Mouse (Mus musculus) heart, adult 18-20 months (tissue): ENCODE results near the gene Stx19. TPM values are rescaled to one million over a fixed set of nuclear protein-coding genes. Genes with fewer than 3 reads are reported as not detected.

Source experiments
- DNase-seq, 2 experiments: peaks; one replicate each; pipeline ENCODE4 v3.0.0; 2021 to 2022; ENCODE audit warnings: mixed read lengths in 1 of 2
- microRNA-seq, 2 experiments: library from miRNA; unstranded; fragments of <30 nt; microRNA quantifications; one replicate each; pipeline ENCODE4 v1.2.0; 2022
- total RNA-seq, 2 experiments: library from RNA; stranded (reverse); gene quantifications; 2 replicates each; pipeline ENCODE4 v1.2.3; 2021

Gene Stx19
- total RNA-seq, 2 experiments from 2014 or later, result not detected

DNA sequence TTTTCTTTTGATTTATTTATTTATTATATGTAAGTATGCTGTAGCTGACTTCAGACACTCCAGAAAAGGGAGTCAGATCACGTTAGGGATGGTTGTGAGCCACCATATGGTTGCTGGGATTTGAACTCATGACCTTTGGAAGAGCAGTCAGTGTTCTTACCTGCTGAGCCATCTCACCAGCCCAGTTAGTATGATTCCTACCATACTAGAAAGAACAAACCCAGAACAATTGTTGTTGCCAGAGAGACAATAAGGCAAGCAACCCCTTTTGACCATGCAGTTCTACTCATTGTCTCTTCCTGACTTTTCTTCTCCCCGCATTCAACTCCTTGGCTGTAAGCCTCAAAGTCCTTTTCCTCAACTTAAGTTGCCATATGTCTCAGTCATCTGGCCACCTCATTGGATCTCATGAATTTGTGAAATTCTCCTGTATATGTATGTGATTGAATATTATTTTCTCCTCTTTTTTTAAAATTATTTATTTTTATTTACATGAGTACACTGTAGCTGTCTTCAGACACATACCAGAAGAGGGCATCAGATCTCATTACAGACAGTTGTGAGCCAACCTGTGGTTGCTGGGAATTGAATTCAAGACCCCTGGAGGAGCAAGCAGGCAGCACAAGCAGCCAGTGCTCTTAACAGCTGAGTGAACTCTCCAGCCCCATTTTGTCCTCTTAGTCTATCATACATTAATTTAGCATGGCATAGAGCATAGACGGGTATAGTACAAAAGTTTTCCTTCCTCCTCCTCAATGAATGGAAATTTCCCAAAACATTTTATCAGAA is 38.2 kb downstream of the Stx19 start:
- DNase-seq, result no peak

DNA sequence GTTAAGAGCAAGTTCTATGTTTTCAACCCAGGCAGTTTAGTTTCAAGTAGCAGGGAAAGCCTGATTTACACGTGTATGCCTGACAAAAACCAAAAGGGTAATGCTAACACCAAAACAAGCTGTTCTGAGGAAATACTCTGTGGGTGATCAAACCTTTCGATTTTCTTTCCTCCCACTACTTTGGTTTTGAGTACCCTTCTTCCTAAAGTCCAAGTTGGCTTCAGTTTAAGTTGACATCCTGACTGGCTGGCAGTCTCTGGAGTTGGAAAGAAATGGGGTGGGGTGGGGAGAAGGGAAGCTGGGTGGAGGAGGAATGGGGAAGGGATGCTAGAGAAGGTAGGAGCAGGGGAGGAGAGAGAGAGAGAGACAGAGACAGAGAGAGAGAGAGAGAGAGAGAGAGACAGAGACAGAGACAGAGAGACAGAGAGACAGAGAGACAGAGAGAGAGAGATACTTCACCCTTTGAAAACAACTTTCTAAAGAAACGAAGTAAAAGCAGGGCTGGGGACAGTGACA is 39.2 kb downstream of the Stx19 start:
- DNase-seq, result peak in 1 of 2 experiments; percentile 18

DNA sequence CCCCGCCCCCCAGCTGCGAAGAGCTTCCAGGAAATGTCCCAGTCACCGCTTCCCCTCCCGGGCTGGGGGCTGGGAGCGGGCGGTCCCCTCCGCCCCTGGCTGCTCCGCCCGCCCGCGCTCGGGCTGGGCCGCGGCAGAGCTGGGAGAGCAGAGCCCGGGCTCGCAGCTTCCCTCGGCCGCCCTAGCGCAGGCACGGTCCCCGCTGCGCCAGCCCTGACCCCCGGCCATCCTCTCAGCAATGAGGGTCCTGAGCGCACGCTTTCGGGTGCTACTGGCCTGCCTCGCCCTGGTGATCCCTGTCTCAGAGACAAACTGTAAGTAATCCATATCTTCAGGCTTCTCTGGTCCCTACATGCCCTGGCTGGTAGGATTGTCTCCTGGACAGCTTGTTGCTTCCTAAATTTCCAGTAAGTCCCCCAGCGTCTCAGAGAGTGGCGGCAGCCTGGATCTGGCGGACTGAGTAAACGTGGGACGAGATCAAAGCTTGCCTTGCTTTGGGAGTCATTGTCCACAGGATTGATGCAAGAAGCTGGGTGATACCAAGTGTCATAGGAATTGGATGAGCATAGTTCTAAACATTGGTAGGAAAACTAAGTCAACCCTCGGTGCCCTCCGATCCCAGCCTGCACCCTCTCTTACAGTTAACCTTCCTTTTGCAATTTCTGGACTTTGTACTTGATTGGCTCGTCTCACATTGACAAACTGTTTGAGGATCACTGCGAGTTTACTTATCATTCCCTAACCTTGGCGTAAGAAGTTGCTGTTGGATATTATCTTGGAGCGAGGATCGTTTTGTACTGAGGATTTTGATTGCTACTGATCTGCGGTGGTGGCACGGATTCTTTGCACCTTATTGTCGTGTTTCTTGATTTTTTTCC is 40.0 kb downstream of the Stx19 start, which contains the start of gene Pros1:
TSS of gene Pros1 (plus strand) at position 117 of the 878 bp plus-strand sequence.
- peak; percentile 79 to 87 for DNase-seq

DNA sequence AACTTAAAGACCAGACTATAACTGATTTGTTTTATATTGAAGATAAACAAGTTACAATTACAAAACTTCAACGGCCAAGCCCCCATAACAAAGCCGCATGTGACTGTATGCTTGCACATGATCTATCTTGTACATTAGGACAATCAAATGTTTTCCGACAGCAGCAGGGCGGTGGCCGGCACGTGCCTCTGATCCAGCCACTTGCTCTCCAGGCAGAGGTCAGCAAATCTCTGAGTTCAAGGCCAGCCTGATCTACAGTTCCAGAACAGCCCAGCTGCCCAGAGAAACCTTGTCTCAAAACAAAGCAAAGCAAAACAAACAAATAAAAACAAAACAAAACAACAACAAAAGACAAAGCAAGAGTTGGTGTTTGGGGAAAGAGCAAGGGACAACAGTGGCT is 40.9 kb downstream of the Stx19 start:
- peak in 1 of 2 experiments; percentile 16 for DNase-seq

DNA sequence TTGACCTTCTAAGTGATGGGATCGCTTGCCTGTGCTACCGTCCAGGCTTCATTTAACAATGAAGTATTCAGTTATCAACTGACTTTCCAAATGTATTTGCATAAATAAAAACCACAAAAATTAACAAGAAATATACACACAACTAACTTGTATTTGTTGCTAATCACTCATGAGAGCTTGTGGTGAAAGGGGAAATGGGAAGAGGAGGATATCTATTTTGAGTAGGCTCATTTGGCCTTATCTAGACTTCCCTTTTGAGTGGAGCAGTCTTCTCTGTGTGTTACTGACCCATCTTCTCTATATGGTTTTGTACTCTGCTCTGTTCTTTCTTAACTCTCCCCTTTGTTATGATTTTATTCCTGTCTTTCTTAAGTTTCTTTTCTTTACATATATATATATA is 41.8 kb downstream of the Stx19 start:
- DNase-seq, result no peak

DNA sequence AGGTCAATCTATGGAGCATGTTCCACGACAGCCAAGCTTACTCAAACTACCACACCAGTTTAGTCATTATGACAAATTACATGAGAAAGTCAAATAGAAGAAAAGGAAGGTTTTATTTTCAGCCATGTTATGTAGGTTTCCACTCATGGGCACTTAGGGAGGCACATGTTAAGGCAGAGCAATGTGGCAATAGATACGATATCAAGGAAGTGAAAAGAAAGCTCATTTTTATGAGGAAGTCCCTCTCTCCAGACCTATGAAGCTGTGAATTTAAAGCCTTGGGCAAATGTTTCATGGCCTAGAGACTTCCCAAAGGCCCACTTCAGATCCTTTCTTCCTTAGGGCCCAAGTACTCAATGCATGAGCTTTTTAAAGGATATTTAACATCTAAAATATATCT is 43.0 kb downstream of the Stx19 start:
- DNase-seq, result no peak

DNA sequence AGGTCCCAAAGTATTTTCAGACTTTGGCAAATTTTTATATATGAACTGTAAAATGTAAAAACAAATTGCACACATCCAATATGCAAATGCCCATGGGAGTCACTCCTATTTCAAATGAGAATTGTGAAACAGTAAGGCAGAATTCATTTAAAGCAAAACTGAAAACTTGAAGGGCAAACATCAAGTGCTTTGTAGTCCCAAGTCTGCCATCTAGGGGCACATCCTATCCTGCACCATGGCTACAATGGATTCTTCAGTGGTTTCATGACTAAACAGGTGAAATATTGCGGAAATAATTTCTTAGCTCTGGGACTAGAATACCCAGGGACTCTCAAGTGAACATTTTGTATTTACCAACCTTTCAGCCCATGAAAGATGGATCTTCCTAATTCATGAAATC is 43.5 kb downstream of the Stx19 start:
- peak in 1 of 2 experiments; percentile 28 for DNase-seq

DNA sequence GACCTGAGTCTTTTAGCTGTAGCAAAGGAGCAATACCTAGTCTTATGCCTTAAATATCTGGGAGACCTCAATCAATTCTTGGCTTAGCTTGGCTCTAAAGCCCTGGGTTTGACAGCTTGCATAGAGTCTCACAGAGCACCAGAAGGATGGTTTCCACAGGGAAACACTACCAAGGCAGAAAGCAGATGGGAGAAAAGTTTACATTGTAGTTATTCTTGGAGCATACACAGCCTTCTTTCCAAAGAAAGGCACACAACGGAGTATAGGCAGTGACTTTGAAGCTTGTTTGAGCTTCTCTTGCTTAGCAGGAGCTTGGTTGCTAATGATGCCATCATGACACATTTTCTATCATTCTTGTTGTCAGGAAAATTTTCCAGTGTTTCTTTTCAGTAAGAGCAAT is 45.7 kb downstream of the Stx19 start:
- no peak for DNase-seq

DNA sequence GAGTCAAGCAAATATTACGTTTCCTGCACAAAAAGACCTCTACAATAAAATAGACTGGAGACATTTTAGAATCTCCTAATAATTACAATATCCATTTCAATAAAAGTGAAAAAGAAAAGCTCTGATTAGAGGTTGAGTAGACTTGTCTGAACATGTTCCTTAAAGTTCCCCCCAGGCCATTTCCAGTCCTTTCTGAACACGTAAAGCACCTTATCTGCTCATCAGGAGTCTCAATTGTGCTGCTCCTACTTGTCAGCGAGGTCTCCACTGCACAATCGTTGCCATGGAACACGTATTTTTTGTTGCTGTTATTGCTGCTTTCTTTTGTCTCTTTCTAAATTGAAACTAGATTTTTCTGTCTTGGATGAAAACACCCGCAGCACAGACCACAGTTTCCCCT is 47.0 kb downstream of the Stx19 start:
- no peak for DNase-seq

DNA sequence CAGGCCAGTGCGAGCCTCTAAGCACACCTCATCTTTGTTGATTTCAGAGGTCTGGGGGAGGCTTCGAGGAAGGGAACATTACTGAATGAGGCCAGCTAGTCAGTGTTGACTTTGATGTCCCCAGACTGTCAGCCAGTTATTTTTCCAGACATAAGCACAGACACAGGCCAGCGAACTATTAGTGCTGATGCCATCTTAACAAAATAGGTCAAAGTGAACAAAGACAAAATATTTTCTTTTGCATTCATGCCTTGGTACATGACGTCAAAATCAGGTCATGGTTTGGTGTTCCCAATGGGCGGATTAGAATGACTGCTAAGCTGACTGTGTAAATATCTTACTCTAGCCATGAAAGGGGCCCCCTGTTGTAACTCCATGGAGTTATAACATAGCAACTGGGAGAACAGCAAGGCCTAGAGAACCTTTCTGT is 58.2 kb downstream of the Stx19 start:
- DNase-seq, result no peak

DNA sequence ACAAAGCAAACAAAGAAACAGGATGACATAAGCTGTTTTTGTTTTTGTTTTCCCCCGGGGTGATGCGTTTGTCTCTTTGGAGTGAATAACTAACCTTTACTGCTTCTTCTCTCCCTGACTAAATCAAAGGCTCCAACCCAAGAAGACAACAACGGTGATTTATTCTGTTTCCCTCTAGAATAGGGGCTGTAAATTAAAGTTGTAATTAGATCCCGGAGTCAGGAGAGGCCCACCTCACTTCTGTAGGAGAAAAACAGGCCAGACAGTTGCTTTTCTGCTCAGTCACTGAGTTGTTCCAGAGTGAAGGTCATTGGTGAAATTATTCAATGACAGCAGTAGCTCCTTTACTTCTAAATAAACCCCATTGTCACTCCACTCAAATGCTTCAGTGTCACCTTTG is 58.7 kb downstream of the Stx19 start:
- no peak for DNase-seq

Small RNA genes within 50 kb of the gene (microRNA-seq; reads per million reads assigned to microRNA genes)
- gene Gm25986, result 0 reads per million in 2 experiments

Other genes starting within 250 kb of the Stx19 start
- 1 to 10 TPM; 4.8 to 7.0 TPM for gene Nsun3, start 27.9 kb upstream of the Stx19 start, total RNA-seq
- 1 to 10 TPM; 8.8 to 9.1 TPM for gene Arl13b, start 32.4 kb downstream of the Stx19 start, total RNA-seq
- gene Pros1, start 39.6 kb downstream of the Stx19 start, total RNA-seq, result 10 to 100 TPM; 15.4 to 17.6 TPM